Mouse (Mus musculus) cerebellum, adult (tissue): Measurements from ENCODE around the gene Atp2b1.
A peak's percentile ranks its signal among the peaks of the same experiment; 100 is the strongest.

Experiments used
- ATAC-seq: cut with Nextera tagmentation; 2 replicates; pipeline ENCODE4 v1.9.2; 2017; ENCODE audit warnings: mild to moderate bottlenecking, moderate library complexity, mixed read lengths; ENCODE audit not compliant: insufficient number of reproducible peaks, low FRiP score, low TSS enrichment

The Atp2b1 gene

DNA sequence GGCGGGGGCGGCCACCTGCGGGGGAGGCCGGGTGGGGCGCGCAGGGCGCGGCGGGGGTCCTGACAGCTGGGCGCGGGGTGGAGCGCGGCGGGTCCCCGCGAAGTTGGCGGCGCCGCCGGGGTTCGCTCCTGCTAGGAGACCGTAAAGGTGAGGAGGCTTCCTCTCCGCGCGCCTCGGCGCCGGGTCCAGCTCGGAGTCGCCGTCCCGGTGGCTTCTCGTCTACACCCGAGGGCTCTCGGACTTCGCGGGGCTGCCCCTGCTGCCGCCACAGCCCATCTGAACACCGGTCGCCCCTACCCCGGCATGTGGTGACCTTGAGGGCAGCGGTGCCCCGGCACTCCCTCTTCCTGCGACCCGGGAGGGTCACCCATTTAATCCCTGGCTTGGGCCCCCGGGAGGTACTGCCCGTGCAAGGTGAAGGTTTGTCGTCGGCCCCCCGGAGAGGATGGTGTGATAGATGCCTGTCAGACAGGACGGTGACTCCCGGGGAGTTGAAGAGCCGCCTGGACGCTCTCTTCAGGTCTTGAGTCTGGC is 1.3 kb downstream of the Atp2b1 start:
- no peak for ATAC-seq

DNA sequence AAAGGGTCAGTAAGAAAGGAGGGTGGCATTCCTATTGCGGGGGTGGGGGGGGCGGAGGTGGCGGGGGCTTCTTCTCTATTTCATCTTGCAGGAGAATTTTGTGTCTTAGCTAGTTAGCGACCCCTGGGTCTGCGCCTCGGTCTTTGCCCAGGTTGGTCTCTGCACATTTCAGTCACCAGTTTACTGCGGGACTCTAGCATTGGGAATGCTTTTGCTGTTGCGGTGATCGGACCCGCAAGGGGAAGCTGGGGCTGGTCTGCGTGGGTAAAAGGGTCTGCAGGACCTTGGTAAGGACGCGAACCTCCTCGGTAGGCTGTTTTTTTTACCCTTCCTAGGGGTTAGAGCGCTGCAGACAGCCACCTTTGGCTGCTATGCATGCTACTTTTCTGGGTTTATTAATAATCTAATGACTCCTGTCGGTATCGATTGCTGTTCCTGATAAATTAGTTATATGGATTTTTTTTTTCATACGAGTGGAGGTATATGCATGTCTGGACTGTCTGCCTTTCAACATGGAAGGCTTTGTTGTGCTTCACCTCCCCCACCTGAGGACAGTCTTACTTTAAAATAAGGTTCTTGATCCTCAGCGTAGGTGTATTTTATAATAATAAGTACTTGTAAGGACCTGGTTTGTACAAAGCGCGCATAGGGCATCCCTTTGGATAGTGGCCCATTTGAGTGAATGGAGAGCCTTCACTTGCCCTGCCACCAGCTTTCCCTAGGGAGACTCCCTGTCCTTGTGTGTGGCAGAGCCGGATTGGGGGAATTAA is 2.0 kb downstream of the Atp2b1 start:
- no peak for ATAC-seq

DNA sequence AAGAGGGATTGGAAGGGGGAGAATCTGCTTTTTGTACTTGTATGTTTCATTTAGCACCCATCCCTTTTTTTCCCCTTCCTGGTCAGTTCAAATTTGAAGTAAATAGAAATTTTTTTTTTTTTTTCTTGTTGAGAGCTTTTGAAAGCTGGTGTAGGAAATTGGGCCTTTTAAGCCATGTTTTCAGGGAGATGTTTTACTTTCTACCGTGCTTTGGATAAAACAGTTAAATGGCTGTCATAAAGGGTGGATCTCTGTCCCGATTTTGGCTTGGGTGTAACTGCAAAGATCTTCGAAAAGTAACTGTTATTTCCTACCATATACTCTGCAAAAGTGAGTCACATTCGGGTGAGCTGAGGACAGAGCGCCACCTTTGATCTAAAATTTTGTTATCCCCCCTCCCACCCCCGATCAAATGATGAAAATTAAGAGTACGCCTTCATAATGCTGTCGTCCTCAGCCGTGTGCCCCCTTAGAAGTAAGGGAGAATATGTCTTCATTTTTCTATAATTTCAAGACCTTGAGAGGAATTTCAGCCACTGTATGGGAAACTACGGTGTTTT is 2.7 kb downstream of the Atp2b1 start:
- ATAC-seq = no peak

DNA sequence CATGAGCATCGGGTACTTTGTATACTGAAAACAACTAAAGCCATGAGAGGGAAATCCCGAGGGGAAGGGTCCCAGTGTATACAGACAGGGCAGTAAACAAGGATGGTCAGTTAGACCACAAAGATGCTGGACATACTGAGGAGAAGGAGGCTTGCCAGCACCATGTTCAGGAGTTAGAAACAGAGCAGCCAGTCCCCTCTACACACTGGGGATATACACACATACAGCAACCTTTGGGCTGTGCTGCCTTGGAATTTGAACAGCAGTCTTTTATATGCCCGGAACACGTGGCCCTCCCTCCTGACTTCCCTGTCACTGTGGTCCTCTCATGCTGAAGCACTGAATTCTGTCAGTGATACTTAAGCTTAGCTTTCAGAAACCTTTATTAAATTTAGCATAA is 10.9 kb downstream of the Atp2b1 start:
- no peak for ATAC-seq

DNA sequence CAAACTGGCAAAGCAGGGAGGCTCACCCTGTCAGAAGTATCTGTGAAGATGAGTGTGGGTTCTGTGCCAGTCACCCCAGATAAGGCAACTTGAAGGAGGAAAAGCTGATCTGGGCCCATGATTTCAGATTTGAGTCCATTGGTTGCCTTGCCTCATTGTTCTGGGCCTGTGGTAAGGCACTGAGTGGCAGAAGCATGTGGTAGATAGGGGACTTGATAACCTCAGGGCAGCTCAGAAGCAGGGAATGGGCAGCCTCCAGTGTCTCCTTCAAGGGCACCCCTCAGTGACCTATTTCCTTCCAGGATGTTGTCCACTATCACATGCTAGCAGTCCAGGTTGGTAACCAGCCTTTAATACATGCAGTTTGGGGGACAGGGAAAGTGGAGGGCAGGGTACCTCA is 12.8 kb downstream of the Atp2b1 start:
- ATAC-seq = no peak

DNA sequence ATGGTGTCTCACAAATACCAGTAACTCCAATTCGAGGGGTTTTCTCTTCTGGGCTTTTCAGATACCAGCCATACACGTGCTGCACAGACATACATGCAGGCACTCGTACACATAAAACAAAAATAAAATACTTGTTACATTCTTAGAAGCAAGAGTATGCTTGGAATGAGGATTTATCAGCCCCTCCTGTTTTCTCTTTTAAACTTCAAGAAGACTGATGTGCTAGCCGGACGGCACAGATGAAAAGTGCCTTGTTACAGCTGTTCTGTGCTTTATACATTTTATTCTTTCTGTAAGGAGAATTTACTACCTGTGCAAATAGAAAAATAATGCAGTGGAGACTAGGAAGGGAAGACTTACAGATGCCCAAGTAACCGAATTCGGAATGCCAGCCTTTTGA is 15.2 kb downstream of the Atp2b1 start:
- no peak for ATAC-seq

DNA sequence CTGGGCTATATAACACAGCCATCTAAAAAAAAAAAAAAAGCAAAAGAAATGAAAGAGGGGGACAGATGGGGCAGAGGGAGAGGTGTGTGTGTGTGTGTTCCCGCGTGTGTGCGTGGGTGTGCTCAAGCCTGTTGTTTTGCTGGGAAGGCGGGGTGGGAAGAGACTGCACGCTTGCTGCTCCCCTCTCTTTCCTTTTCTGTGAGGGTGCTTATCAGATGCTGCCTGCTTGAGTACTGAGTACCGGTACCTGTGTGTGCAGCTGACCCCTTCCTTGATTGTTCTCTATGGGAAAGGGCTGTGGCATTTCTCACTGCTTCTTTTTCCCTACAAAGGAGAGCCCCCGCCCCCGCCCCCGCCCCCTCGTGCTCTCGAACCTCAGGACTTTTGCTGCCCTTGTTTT is 15.9 kb downstream of the Atp2b1 start:
- peak; percentile 45; the same call in 1 of the 2 replicates for ATAC-seq

DNA sequence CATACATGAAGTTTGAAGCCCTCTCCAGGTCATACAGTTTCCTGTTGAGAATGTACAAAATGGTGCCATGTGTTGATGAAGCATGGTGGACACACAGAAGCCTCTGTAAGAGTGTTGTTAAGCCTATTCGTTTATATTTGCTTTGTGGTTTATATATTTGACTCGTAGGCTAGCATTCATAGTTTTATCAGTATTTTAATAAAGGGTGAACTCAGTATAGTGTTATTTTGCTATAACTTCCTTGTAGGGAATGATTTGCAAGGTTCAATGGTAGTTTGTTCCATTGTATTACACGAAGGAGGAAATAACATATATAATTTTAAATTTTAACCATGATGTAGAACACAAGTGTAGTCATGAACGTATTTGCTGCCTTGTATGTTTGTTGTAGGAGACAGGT is 25.9 kb downstream of the Atp2b1 start:
- ATAC-seq = no peak

DNA sequence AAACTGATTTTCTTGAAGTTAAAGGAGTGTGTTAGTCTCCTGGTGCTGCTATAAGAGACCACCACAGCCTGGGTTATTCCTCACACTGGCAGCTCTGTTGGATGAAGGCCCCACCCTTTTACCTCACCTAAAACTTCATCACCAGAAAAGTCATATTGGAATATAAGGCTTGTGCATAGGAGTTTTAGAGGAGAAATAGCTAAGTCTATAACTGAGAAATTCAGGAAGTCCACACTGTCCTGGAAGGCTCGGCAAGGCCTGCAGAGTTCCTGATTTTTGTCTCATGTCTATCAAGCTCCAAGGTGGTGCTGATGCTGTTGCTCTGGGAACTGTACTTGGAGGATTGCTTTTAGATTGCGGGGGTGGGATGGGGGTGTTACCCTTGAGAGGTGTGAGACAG is 26.6 kb downstream of the Atp2b1 start:
- ATAC-seq = no peak

DNA sequence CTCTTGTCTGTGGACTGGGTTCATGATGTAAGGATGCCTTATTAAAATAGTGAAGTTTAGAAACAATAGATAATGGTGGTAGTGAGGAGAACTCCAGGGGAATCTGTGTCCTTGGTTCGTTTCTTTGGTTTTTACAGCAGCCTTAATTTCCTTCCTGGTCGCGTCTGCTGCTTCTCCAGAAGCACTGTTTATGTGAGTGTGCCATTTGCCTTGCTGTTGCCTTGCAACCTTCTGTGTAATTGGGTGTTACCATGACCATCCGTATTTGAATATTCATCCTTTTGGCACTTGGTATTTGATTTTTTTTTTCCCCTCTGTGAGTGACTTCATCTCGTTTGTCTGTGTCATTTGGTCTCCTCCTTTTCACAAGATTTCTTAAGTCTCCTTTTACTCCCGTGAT is 27.8 kb downstream of the Atp2b1 start:
- no peak for ATAC-seq

DNA sequence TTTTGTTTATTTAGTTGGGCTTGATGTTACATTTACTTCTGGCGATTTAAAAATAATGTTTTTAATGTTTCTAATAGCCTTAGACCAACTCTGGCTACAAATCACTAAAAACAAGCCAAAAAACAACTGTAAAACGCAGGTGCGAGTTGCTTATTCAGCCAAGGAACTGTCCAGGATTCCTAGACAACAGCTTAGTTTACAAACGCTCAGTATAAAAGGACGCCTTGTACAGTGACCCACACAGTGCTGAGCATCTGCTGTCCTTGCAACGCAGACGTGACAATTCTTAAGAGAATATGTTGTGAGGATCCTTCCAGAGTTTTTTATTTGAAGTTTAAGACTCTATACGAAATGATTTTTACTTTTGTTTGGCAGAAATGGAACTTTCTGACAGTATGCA is 28.8 kb downstream of the Atp2b1 start:
- ATAC-seq = no peak

DNA sequence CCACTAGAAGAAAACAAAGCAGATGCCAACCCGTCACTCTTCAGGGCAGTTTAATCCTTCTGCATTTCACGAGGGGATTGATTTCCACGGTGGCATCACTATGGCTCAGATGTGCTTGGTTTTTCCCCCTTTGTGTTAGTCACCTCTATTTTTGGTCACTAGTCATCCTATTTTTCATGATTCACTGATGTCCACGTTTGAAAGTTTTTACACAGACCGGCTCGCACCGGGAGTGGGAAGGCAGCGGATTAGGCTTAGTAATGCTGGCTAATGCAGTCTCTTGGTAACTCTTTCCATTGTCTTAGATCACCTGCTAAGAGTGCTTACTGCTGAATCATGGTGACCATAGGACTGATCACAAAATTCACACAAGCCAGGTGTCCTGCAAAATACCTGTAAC is 29.7 kb downstream of the Atp2b1 start:
- no peak for ATAC-seq

DNA sequence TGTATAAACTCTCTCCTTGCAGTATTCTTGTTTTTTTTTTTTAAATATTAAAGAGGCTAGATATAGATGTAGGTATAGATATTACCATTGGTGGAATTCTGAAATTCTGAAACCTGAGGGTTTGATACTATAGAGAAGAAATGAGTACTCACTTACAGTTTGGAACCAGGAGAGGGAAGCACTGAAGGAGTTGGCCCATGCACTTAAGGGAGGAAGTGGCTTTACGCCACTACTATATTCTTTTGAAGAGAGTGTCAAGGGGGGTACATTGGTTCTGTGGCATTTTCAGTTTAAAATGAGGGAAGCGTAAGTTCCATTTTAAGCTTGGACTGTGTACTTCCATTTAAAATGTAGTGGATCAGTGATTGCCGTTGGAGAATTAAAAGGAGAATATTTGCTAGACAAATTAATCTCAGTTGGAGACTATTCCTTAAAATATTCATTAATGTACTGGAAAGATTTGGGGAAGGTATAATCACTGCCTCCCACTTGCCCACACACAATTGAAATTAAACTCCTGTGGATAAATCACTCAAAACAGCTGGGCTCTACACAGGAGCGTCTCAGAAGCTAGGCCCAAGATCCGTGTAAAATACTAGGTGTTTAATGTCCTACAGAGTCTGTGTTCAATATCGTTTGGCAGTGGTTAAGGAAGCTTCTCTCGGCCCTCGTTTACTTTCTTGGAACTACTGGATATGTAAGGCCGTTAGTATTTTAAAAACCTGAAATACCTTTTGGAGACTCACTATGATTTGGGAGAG is 32.0 kb downstream of the Atp2b1 start:
- ATAC-seq = no peak

DNA sequence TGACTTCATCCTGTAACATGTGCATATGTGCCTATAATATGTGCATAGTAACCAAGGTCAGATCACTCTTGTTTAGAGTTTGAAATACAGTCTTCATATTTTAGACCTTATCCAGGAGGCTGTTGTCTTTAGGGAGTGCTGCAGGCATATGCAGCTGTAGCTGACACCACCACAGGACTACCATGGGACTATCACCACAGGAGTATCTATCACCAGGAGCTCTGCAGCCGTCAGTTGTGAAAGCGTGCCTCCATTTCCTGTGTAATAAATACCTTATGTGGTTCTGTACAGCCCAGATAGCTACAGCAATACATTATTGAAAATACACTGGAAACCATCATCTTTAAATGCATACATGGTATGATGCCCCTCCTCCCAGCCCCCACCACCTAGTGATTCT is 33.0 kb downstream of the Atp2b1 start:
- ATAC-seq = no peak

DNA sequence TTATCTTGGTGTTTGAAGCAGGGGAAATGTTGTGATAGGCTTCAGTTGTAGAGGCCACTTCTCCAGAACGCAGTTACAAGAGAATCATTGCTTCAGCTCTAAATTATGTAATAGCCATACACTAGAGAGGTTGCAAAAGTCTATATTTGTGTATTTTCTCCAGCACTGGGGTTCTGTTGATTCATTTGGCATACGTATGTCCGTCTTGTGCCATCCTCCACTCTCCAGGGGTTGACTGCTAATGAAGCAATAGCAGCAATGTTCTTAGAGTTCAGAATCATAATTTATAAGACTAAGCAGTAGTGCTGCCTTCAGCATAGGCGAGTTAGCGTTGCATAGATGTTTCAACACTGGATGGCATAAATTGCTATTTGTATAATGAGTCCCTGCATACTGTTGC is 33.9 kb downstream of the Atp2b1 start:
- no peak for ATAC-seq

DNA sequence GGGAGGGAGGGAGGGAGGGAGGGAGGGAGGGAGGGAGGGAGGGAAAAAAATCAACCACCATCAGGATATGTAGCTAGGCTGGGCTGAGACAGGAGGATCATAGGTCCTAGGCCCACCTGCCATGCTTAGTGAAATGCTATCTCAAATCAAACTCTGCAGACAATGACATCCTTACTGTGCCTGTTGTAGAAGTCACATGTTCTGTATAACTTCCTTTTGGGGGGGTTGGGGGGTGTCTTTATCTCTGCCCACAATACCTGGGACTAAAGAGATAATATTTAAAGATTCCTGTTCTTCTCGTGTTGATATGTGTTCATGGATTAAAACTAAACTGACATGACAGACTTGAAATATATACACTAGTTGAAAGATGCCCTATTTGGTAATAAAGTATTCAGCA is 35.5 kb downstream of the Atp2b1 start:
- ATAC-seq = no peak

DNA sequence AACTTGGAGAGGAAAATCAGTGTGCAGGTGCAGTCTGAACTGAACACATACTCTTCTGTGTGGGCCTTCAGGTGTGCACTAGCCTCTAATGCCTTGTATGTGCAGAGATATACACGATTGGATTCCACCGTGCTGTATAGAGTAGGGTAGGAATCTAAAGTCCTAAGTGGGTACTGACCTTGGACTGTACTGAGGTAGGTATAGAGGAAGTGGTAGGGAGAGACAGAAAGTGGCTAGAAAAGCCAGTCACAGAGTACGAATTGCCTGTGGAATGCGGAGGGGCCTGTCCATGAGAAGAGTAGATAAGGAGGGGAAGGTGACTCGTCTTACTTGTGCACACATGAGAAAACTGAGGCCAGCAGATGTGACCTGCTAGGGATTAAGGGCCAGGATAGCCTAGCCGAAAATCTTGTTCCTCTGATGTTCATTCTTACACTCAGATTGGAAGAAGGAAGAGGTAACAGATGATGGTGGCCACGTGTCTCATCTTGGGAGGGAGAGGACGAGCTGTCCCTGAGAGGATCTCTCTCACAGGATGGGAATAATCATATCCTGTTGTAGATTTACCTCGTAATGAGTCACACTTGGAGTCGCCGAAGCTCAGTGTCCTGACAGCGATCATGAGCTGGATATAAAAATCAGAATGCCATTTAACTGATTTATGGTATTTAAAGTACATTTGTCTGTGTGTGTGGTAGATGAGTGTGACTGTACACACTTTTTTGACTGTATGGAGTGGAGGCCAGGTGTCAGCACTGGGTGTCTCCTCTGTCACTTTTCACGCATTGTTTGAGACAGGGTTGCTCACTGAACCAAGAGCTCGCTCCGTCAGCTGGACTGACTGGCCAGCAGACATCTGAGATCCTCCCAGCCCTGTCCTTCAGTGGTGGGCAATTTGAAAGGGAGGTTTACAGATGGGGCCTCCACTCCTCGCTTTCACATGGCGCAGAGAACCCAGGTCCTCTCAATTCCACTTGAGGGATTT is 37.4 kb downstream of the Atp2b1 start:
- peak; percentile 70; the same call in 1 of the 2 replicates for ATAC-seq

DNA sequence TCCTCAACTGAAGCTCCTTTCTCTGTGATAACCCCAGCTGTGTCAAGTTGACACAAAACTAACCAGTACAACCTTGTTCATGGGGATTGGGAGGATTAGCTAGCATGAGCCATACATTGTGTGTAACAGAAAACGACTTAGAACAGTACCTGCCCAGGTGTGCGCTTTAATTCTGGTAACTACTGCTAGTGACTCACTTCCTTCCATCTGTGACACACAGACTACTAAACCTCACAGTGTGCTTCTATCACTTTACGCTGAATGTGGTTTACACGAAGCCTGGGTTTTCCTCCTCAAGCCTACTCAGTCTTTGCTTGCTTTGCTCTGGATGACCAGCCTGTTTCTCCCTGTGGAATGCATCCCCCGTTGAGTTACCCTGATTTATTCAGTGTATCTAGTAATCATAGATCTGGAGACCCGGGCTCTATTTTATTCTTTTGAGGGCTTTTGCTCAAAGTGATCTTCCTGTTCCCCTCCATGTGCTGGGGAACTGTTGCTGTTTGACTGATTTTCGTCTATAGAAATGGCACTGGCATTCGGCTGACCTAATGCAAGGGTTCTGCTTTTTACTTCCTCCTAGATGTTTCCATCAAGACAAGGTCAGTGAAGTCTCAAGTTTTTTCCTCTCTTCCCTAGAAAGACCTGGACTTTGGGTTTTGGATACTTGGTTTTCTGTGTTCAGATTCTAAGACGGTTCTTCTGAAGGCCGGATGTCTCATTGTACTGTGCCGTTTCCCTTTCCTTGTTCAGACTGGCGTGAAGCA is 40.2 kb downstream of the Atp2b1 start:
- no peak for ATAC-seq

DNA sequence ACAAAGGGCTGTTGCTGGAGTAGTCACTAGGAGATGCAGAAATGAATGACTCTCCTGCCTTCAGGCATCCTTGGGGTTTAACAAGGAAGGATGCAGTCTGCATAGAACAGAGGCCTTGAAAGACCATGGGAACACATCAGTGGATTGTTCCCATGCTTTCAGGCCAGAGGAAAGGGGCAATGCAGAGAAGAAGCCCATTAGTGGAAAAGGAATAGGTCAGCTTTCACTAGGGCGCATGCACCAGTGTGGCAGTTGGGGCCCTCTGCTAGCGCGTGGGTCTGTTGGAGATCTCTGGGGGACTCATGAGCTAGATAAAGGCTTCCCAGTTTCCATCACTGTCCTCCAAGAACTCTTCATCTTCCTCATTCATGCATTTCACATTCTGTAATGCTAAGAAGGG is 41.9 kb downstream of the Atp2b1 start:
- no peak for ATAC-seq

DNA sequence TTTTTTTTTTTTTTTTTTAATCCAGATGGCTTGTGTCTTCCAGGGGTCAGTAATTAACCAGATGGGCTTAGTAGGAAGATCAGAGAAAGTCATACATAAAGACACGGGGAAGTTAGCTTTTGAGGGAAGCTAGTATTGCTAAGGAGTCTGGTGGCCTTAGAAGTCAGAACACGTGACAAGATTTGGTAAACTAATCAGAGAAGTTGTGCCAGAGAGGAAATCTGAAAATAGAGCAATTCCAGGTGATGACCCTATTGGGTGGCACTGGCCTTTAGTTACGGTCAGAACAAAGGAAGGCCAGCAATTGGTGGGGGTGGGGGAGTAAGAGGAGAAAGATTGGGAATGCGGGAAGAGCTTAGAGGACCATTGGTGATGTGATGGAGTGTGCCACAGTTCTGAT is 44.5 kb downstream of the Atp2b1 start:
- ATAC-seq = no peak
